Mouse (Mus musculus) MEL (cell line): ENCODE data around the gene Epha6. TPM values are rescaled to one million over a fixed set of nuclear protein-coding genes. Genes with fewer than 3 reads are reported as not detected.

Source experiments
- DNase-seq: peaks from one replicate; pipeline ENCODE4 v3.0.0; 2011; ENCODE audit warnings: low read depth, low spot score
- H3K27ac ChIP-seq: 2 replicates; pipeline ENCODE4 v1.5.1; 2012; ENCODE audit warnings: low read depth, mild to moderate bottlenecking, control low read depth, low read length, moderate library complexity; ENCODE audit not compliant: control insufficient read depth
- H3K27me3 ChIP-seq, 2 experiments: fragments of 150-350 bp in 1 of 2; sonication (generic) in 1 of 2; 2 replicates each; pipeline ENCODE4 v1.6.1; 2012; ENCODE audit warnings: low read length in 2 of 2, mild to moderate bottlenecking in 2 of 2, improper control_type of control experiment in 1 of 2, moderate library complexity in 1 of 2; ENCODE audit not compliant: insufficient read depth in 2 of 2, control insufficient read depth in 1 of 2
- H3K36me3 ChIP-seq, 2 experiments: 2 replicates each; pipeline ENCODE4 v1.6.1; 2012 to 2014; ENCODE audit warnings: low read length in 2 of 2, improper control_type of control experiment in 1 of 2, inconsistent platforms in 1 of 2, mild to moderate bottlenecking in 1 of 2; ENCODE audit not compliant: insufficient read depth in 2 of 2, control insufficient read depth in 1 of 2
- H3K4me1 ChIP-seq, 2 experiments: fragments of 150-350 bp in 1 of 2; sonication (generic) in 1 of 2; 2 replicates each; pipeline ENCODE4 v1.6.1; 2012; ENCODE audit warnings: low read length in 2 of 2, improper control_type of control experiment in 1 of 2, mild to moderate bottlenecking in 1 of 2; ENCODE audit not compliant: insufficient read depth in 2 of 2, control insufficient read depth in 1 of 2
- H3K4me3 ChIP-seq, 2 experiments: fragments of 150-350 bp in 1 of 2; sonication (generic) in 1 of 2; 2 replicates each; pipeline ENCODE4 v1.5.1; 2012; ENCODE audit warnings: low read depth in 2 of 2, low read length in 2 of 2, mild to moderate bottlenecking in 2 of 2, moderate library complexity in 2 of 2, control low read depth in 1 of 2, improper control_type of control experiment in 1 of 2; ENCODE audit not compliant: control insufficient read depth in 1 of 2, insufficient read depth in 1 of 2
- H3K79me2 ChIP-seq: 2 replicates; pipeline ENCODE4 v1.6.1; 2012; ENCODE audit warnings: mild to moderate bottlenecking, low read length, moderate library complexity; ENCODE audit not compliant: control insufficient read depth, poor library complexity, insufficient read depth
- H3K9ac ChIP-seq: 2 replicates; pipeline ENCODE4 v1.6.1; 2012; ENCODE audit warnings: low read depth, mild to moderate bottlenecking, control low read depth, low read length, moderate library complexity; ENCODE audit not compliant: control insufficient read depth, poor library complexity, severe bottlenecking
- H3K9me3 ChIP-seq: fragments of 150-350 bp; sonication (generic); replicated peaks from 2 replicates; pipeline ENCODE4 v1.6.1; 2012; ENCODE audit warnings: mild to moderate bottlenecking, low read length, improper control_type of control experiment, moderate library complexity; ENCODE audit not compliant: insufficient read depth
- BHLHE40 ChIP-seq: IDR thresholded peaks from 2 replicates; pipeline ENCODE4 v1.6.1; 2012; ENCODE audit warnings: low read depth, mild to moderate bottlenecking, inconsistent platforms, low read length, improper control_type of control experiment, borderline replicate concordance
- CHD1 ChIP-seq: IDR thresholded peaks from 2 replicates; pipeline ENCODE4 v1.6.1; 2012; ENCODE audit warnings: low read depth, mild to moderate bottlenecking, inconsistent platforms, low read length, improper control_type of control experiment
- CTCF ChIP-seq, 3 experiments: IDR thresholded peaks in 2 of 3; conservative IDR thresholded peaks in 1 of 3; 2 replicates each; pipeline ENCODE4 v1.5.1; 2011 to 2012; ENCODE audit warnings: low read length in 3 of 3, low read depth in 2 of 3, mild to moderate bottlenecking in 2 of 3, improper control_type of control experiment in 1 of 3, inconsistent platforms in 1 of 3, mixed read lengths in 1 of 3, moderate library complexity in 1 of 3; ENCODE audit not compliant: control insufficient read depth in 1 of 3, insufficient read depth in 1 of 3, poor library complexity in 1 of 3, severe bottlenecking in 1 of 3
- E2F4 ChIP-seq: IDR thresholded peaks from 2 replicates; pipeline ENCODE4 v1.6.1; 2011; ENCODE audit warnings: low read depth, low read length, improper control_type of control experiment, borderline replicate concordance
- ETS1 ChIP-seq: IDR thresholded peaks from 2 replicates; pipeline ENCODE4 v1.6.1; 2012; ENCODE audit warnings: low read depth, mild to moderate bottlenecking, inconsistent platforms, low read length, improper control_type of control experiment, moderate library complexity
- GABPA ChIP-seq: IDR thresholded peaks from 2 replicates; pipeline ENCODE4 v1.6.1; 2012; ENCODE audit warnings: low read depth, mild to moderate bottlenecking, inconsistent platforms, low read length, improper control_type of control experiment, moderate library complexity
- HCFC1 ChIP-seq: IDR thresholded peaks from 2 replicates; pipeline ENCODE4 v1.6.1; 2012; ENCODE audit warnings: low read depth, mild to moderate bottlenecking, inconsistent platforms, low read length, improper control_type of control experiment, moderate library complexity
- KAT2A ChIP-seq: conservative IDR thresholded peaks from 2 replicates; pipeline ENCODE4 v1.6.1; 2012; ENCODE audit warnings: low read depth, low read length, improper control_type of control experiment, inconsistent platforms
- MAFK ChIP-seq: IDR thresholded peaks from 2 replicates; pipeline ENCODE4 v1.6.1; 2011; ENCODE audit warnings: low read depth, mild to moderate bottlenecking, low read length, improper control_type of control experiment, borderline replicate concordance
- MAZ ChIP-seq: IDR thresholded peaks from 2 replicates; pipeline ENCODE4 v1.6.1; 2012; ENCODE audit warnings: low read depth, mild to moderate bottlenecking, inconsistent platforms, low read length, improper control_type of control experiment
- MEF2A ChIP-seq: IDR thresholded peaks from 2 replicates; pipeline ENCODE4 v1.6.1; 2014; ENCODE audit warnings: low read depth, mild to moderate bottlenecking, inconsistent platforms, low read length, improper control_type of control experiment; ENCODE audit not compliant: poor library complexity, insufficient replicate concordance, severe bottlenecking; ENCODE audit errors: extremely low read depth
- MYC ChIP-seq: IDR thresholded peaks from 2 replicates; pipeline ENCODE4 v1.6.1; 2011; ENCODE audit warnings: low read depth, mild to moderate bottlenecking, low read length, improper control_type of control experiment, moderate library complexity
- NELFE ChIP-seq: IDR thresholded peaks from 2 replicates; pipeline ENCODE4 v1.6.1; 2011; ENCODE audit warnings: low read depth, low read length, improper control_type of control experiment
- RAD21 ChIP-seq: IDR thresholded peaks from 2 replicates; pipeline ENCODE4 v1.6.1; 2011; ENCODE audit warnings: mild to moderate bottlenecking, low read depth, low read length, improper control_type of control experiment
- RCOR1 ChIP-seq: IDR thresholded peaks from 2 replicates; pipeline ENCODE4 v1.6.1; 2012; ENCODE audit warnings: low read depth, mild to moderate bottlenecking, inconsistent platforms, low read length, improper control_type of control experiment
- SMC3 ChIP-seq: IDR thresholded peaks from 2 replicates; pipeline ENCODE4 v1.6.1; 2011; ENCODE audit warnings: low read depth, low read length, improper control_type of control experiment
- TAL1 ChIP-seq: IDR thresholded peaks from 2 replicates; pipeline ENCODE4 v1.6.1; 2012; ENCODE audit warnings: mild to moderate bottlenecking, inconsistent platforms, low read length, moderate library complexity, mixed read lengths
- UBTF ChIP-seq: IDR thresholded peaks from 2 replicates; pipeline ENCODE4 v1.6.1; 2012; ENCODE audit warnings: low read depth, mild to moderate bottlenecking, inconsistent platforms, low read length, improper control_type of control experiment, moderate library complexity, borderline replicate concordance; ENCODE audit not compliant: insufficient read depth
- USF1 ChIP-seq: IDR thresholded peaks from 2 replicates; pipeline ENCODE4 v1.6.1; 2014; ENCODE audit warnings: low read depth, mild to moderate bottlenecking, inconsistent platforms, low read length, improper control_type of control experiment, moderate library complexity
- ZC3H11A ChIP-seq: IDR thresholded peaks from 2 replicates; pipeline ENCODE4 v1.6.1; 2012; ENCODE audit warnings: low read depth, mild to moderate bottlenecking, inconsistent platforms, low read length, improper control_type of control experiment
- ZKSCAN1 ChIP-seq: IDR thresholded peaks from 2 replicates; pipeline ENCODE4 v1.6.1; 2012; ENCODE audit warnings: low read depth, mild to moderate bottlenecking, inconsistent platforms, low read length, improper control_type of control experiment, moderate library complexity
- ZNF384 ChIP-seq: IDR thresholded peaks from 2 replicates; pipeline ENCODE4 v1.6.1; 2012; ENCODE audit warnings: low read depth, mild to moderate bottlenecking, inconsistent platforms, low read length, improper control_type of control experiment
- polyA plus RNA-seq, 2 experiments: library from polyadenylated mRNA; stranded (reverse) in 1 of 2; unstranded in 1 of 2; fragments of >175 nt in 1 of 2; fragments of >200 nt in 1 of 2; gene quantifications; 2 replicates each; pipeline versions ENCODE4 v1.2.1 to v1.2.4; 2012; ENCODE audit warnings: low replicate concordance in 2 of 2, low read depth in 1 of 2; ENCODE audit not compliant: insufficient read length in 2 of 2, insufficient read depth in 1 of 2, missing spikeins in 1 of 2
- total RNA-seq: library from RNA; depleted of rRNA; stranded (reverse); fragments of 300-350 nt; gene quantifications from 2 replicates; pipeline ENCODE4 v1.2.3, GENCODE M21; 2012

The Epha6 gene
- total and polyA plus RNA-seq, 3 experiments: not detected

- no peaks in the 10 kb centered on the region for H3K79me2 ChIP-seq
- TF ChIP-seq MAZ (no peak), HCFC1 (no peak), CTCF (IDR thresholded peaks at IDR 0.05 in 2 of 3, conservative IDR thresholded peaks at IDR 0.05 in 1 of 3; ENCODE audit: control insufficient read depth in 1 of 3, insufficient read depth in 1 of 3, low read depth in 2 of 3, low read length in 3 of 3, poor library complexity in 1 of 3, severe bottlenecking in 1 of 3) (no peak), MEF2A (no peak), RCOR1 (no peak), USF1 (no peak), CHD1 (no peak), NELFE (no peak), BHLHE40 (no peak), ETS1 (no peak), KAT2A (no peak), MYC (no peak), GABPA (no peak), TAL1 (no peak), MAFK (no peak), E2F4 (no peak), ZKSCAN1 (no peak), ZC3H11A (no peak), RAD21 (no peak), SMC3 (no peak)
- no peak for DNase-seq
- no peak overlapping the region for H3K9ac ChIP-seq
- no peak overlapping the region for H3K4me3 ChIP-seq
- no peaks in the 10 kb centered on the region for H3K4me1 ChIP-seq
- no peaks in the 10 kb centered on the region for H3K27me3 ChIP-seq
- no peak overlapping the region for H3K27ac ChIP-seq
- H3K36me3 ChIP-seq: no peaks in the 10 kb centered on the region
- H3K9me3 ChIP-seq: no peaks in the 10 kb centered on the region
Observed at GRCm38 (mm10) chr16:59955731-59956130, 649.6 kb downstream of the Epha6 start.

GRCm38 (mm10) chr16:59923696-59924095, 681.6 kb downstream of the Epha6 start:
- Histone ChIP-seq H3K27me3 (no peaks in the 10 kb centered on the region), H3K27ac (no peak overlapping the region), H3K4me3 (no peak overlapping the region), H3K4me1 (no peaks in the 10 kb centered on the region), H3K9me3 (no peaks in the 10 kb centered on the region), H3K36me3 (no peaks in the 10 kb centered on the region), H3K79me2 (no peaks in the 10 kb centered on the region), H3K9ac (no peak overlapping the region)
- no peak for TF ChIP-seq ZC3H11A
- TF ChIP-seq UBTF: no peak
- TF ChIP-seq ETS1: no peak
- TF ChIP-seq NELFE: no peak
- no peak for TF ChIP-seq RCOR1
- TF ChIP-seq ZNF384: no peak
- TF ChIP-seq CHD1: no peak
- no peak for DNase-seq
